Mouse (Mus musculus) liver (tissue): ENCODE results near the gene Adal.
A peak's percentile ranks its signal among the peaks of the same experiment; 100 is the strongest.
"Not testable (repeated sequence)": the region's sequence is repeated elsewhere in the genome, so short reads cannot be mapped to it uniquely, and the experiment has no call there.

Experiments
- DNase-seq: peaks from one replicate; pipeline ENCODE4 v3.0.0-alpha.2; 2020; ENCODE audit warnings: mixed read lengths

The Adal gene

DNA sequence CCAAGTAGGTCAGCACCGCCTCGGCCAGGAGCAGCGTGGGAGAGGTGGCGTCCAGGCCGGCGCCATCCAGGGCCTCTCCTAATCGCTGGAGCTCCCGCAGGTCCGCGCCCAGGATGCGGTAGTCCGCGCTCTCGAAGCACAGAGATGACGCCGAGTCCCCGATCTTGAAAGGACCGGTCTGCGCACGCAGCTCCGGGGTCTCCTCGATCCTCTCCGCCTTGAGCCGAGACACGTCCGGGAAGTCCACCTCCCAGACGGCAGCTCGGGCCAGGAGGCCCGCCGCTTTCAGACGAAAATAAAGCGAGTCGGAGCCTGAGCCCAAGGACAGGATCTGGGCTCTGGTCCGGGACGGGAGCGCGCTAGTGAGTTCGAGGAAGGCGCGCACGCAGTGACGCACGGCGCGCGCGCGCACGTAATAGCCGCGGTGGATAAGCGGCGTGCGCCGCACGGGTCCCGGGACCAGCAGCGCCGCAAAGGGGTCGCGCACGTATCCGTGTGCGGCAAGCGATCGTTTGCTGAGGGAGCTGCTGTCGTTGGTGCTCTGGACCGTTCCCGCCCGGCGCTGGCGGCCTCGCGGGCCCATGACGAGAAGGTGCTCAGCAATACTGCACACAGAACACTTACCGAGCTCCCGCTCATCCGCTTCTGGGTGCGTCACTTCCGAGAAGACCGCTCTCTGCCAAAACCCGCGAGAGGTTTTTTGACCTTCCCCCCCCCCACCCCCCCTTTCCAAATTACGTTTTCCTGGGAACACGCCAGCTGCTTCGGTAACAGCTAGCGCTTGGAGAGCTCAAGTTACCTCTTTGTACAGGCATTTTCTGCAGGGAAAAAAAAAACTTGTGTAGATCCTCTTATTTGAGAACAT, at the start of gene Adal, which contains the start of gene Lcmt2:
TSS of gene Adal (plus strand) at position 411 of the 865 bp plus-strand sequence.
TSS of gene Lcmt2 (minus strand) at position 636 of the 865 bp plus-strand sequence.
- DNase-seq, result peak; percentile 88

GRCm38 (mm10) chr2:121102051-121102450, 38.2 kb upstream of the Adal start:
- DNase-seq, result peak; percentile 64

GRCm38 (mm10) chr2:121105940-121106339, 34.3 kb upstream of the Adal start:
- peak; percentile 15 for DNase-seq

DNA sequence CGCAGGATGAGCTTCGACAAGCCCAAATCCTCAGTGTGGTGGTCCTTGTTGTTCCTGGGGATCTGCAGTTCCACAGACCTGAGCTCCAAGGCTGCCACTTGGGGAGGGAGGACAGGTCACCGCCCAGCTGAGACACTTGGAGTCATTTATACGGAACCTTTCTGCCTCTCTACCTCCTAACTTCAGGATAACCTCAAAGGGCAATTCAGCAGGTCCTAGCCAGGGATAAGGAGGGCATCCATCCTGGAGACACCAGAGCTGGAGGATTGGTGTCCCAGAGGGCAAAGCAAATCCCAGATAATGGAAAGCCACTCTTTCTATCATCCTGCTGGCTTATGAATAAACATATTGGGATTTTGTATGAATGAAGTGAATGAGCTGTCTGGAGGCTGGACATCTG, 30.5 kb upstream of the Adal start, which contains the start of gene Tgm7:
TSS of gene Tgm7 (minus strand) at position 101 of the 400 bp plus-strand sequence.
- no peak for DNase-seq

DNA sequence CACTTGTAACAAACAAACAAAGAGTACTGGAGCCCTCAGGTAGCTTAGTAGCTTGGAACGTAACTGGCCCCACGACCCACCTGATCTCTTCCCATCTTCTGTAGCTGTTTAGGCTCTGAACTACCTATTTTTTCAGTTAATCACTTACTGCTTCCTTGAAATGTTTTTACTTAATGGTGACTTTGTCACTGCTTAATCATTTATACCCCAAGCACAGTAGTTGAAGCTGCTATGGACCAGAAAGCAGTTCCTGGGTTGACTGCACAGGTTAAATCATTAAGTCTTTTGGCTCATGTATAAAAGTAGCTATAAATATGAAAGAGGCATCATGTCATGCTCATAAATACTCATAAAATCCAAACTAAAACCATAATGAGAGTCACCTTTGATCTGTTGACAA, 24.8 kb upstream of the Adal start:
- DNase-seq, result no peak

- no peak for DNase-seq
Observed at GRCm38 (mm10) chr2:121119260-121119659, 21.0 kb upstream of the Adal start.

- not testable (repeated sequence) for DNase-seq
Observed at GRCm38 (mm10) chr2:121126302-121126701, 13.9 kb upstream of the Adal start.

- no peak for DNase-seq
Observed at GRCm38 (mm10) chr2:121127536-121127935, 12.7 kb upstream of the Adal start.

- DNase-seq, result no peak
Observed at GRCm38 (mm10) chr2:121128865-121129620, 11.2 kb upstream of the Adal start.

DNA sequence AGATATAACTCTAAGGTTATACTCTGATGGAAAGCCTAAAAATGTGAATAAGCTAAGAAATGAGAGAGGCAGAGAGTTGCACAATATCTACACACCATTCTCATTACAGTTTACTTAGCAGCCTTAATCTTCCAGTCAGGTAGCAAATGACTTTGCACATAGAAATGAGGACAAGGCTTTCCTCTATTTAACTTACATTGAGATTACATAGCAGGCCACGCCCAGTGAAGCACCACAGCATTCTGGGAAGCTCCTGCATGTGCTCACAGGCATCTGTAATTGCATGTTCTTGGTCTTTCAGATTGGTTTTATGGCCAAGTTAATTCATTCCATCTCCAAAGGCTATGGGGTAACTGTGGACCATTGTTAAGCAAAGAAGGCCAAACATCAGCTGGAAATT, 7.4 kb upstream of the Adal start:
- no peak for DNase-seq

GRCm38 (mm10) chr2:121137371-121137770, 2.9 kb upstream of the Adal start:
- no peak for DNase-seq

- peak; percentile 6 for DNase-seq
Observed at GRCm38 (mm10) chr2:121139266-121140017, 786 bp upstream of the Adal start.

- DNase-seq, result no peak
Observed at GRCm38 (mm10) chr2:121141216-121142035, 1.2 kb downstream of the Adal start.

DNA sequence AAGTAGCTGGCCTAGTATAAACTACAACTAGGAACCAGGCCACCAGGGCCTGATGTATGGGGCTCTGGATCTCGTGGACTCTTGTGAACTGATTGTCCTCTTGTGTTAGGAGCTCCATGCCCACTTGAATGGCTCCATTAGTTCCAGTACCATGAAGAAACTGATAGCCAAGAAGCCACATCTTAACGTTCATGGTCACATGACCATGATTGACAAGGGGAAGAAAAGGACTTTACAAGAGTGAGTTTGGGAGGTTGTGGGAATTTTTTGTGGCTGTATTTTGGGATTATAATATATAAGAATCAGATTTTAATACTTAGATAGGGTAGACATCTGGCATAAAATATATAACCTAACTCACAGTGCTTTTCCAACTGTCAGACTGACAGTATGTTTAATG, 2.2 kb downstream of the Adal start:
- DNase-seq, result no peak

DNA sequence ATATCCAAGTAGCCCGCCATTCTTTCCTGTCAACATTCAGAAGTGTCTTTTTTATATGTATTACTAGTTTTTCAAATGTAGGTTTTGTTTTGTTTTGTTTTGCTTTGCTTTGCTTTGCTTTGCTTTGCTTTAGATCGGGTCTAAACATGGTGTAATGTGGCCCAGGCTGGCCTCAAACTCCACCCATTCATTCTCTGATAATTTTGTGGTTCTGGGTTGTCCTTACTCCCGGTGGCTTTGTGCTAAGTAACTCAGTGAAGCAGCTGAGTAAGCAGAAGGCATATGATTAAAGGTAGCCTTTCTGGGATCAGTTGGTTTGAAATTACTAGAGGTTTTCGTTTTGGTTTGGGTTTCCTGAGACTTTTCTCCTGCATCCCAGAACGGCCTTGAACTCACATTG, 9.5 kb downstream of the Adal start:
- no peak for DNase-seq

DNA sequence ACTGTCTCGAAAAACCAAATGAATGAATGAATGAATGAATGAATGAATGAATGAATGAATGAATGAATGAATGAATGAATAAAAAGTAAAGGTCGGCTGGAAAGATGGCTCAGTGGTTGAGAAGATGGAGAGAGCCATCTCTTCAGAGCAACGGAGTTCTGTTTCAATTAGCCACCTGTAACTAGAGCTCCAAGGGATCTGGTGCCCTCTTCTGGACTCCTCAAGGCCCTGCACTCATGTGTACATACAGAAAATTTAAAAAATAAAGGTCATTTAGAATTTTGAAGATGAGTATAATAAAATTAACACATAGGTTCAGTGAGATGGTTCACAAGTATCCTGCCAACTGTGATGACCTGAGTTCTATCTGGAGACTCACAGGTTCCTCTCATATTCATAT, 12.9 kb downstream of the Adal start:
- DNase-seq, result no peak

DNA sequence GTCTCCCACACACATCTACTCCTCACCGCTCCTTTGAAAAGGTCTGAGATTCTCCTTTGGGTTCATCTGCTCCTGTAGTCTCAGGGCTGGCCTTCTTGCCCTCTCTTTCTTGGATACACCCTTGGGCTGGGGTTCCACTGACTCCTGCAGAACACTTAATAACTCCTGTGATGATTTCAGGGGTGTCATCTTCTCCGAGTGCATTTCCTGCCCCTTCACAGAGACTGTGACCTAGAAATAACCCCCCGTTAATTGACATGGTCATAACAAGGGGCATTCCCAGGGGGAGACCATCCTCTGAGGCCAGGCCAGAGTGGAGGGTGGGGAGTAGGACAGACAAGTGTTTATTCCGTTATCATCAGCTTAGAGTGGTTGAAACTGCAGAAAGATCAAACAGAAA, 28.9 kb downstream of the Adal start:
- DNase-seq, result no peak

DNA sequence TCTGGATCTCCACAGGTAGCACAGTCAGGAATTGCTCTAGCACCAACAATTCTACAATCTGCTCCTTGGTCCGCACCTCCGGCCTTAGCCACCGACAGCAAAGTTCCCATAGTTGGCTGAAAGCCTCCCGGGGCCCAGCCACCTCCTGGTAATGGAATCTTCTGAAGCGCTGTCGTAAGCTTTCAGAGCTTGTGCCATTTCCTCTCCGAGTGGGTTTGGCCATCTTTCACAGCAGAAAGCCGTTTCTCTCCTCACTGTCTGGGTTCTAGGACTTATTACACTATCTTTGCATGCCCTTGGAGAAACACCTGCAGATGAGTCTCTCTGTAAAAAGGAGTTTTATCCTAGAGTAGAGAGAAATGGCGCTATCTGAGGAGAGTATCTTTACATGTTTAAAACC, 29.7 kb downstream of the Adal start:
- DNase-seq, result peak; percentile 17

DNA sequence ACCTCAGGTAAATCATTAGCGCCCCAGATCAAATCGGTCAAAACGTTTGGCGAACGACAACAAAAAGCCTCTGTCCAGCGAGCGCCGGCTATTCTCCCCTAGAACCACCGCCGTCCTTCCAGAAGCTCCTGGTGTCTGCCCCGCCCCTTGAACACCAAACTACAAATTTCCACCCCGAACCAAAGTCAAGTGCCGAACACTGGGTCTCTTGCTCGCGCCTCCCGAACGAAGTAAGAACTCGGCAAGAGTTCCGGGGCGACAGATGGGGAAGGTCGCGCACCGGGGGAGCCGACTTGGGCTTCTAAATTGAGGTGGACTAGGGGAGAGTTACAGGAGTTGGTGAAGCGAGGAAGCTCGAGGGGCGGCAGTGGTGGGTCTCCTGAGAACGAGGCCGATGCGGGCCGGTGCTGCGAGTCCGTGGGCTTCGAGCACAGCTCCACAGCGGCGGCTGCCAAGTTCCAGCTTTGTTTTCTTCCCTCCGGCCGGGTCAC, 30.3 kb downstream of the Adal start, which contains the start of gene Tubgcp4:
TSS of gene Tubgcp4 (plus strand) at position 174 of the 491 bp plus-strand sequence.
- peak; percentile 69 for DNase-seq

GRCm38 (mm10) chr2:121170980-121171742, 30.9 kb downstream of the Adal start, which contains the start of gene Zscan29:
TSS of gene Zscan29 (minus strand) at chr2:121171125.
- DNase-seq, result peak; percentile 94
